Mouse (Mus musculus): ENCODE results near the gene Gzf1. TPM values are rescaled to one million over a fixed set of nuclear protein-coding genes. Genes with fewer than 3 reads are reported as not detected.
A peak's percentile ranks its signal among the peaks of the same experiment; 100 is the strongest.

Gene Gzf1
- total RNA-seq (2022) = 10 to 100 TPM; 26.8 to 30.6 (median 29.2) TPM

DNA sequence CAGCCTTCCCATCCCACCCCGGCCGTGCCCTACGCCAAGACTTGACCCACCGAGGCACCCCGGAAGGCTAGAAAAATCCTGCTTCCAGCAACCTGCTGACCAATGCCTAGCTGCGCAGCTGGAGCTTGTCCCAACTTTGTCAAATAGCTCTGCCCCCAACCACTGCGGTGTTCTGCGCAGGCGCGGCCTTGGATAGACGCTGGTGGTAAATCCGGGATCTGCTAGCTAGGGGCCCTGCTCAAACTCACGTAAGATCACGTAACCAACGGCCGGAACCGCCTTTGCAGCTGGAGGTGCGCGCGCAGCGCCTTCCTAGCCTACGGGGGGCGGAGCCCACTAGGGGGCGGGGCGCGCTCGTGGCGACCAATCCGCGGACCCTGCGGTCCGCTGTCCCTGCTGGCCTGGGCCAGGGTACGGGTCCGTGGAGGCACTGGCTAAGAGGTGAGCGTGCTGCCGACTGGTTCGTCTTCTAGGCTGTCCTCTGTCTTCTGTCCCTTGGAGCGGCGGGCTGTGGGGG lies at the start of gene Gzf1:
Gene Gzf1, plus strand, starts transcription at position 249 of the 517 bp plus-strand sequence.
- peak; percentile 97 to 99 for DNase-seq (ENCODE audit: low spot score in 2 of 2)

DNA sequence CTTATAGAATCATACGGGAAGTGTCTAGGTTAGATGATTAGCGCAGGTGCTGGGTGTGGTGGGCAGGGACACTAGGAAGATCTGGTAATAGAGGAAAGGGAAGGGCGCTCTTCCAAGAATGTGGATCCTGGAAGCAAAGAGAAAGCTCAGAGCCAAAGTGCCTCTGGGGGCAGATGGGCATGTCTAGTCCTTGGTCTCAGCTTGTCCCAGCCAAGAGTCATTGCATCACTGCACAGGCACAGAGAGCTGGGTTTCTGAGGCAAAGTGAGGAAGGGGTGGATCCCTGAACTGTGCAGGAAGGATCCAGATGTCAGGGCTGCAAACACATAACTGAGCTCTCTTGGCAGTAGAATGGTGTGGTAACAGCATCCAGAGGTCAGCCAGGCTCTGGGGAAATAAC lies 49.2 kb upstream of the Gzf1 start:
- no peak for DNase-seq (ENCODE audit: low spot score in 2 of 2)

DNA sequence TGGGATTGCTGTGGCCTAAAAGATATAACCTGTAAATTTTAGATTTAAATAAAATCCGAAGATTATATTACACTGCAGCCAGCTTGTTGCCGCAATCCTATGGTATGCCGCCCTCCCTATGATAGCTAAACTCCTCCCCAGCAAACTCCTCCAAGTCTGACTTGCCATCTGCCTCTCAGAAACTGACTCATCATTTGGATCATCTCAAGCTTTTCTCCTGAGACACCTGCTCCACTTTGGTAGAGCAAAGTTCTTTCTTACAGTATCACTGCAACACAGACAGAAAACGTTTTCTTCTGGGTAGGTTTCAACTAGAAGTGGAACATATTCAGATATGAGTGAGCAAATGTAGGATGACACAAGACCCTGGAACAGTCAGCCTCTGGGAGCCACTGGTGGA lies 46.4 kb upstream of the Gzf1 start:
- peak in 1 of 2 experiments; percentile 65 for DNase-seq (ENCODE audit: low spot score in 2 of 2)

DNA sequence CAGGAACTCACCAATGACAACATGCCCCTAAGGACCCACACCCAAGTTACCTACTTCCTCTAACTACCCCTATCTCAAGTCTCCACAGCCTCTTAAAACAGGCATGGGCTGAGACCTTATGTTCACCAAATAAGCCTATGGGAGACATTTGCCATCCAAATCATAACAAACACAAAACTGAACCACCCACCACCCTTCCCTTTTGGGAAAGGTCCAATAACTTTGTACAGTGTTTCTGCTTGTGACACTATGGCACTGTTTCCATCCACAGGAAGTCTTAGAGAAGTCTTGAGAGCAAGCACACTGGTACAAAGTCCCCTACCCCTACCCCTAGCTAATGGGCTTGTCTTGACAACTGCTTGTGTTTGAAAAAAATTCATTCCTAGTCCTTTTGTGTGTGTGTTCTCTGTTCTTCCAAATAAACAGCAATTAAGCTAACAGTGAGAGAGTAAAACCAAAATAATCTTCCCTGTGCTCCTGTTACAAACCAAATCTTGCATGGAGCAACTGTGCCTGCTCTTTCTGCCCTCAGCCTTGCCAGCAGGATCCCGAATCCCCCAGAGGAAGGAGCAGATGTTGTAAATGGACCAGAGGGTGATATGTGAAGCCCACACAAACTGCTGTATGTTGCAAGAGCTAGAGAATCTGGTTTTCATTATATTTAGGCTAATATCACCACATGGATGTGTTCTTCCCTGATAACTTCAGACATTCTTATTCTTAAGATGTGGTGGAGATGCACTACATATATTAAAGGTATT lies 38.0 kb upstream of the Gzf1 start:
- no peak for DNase-seq (ENCODE audit: low spot score in 2 of 2)

DNA sequence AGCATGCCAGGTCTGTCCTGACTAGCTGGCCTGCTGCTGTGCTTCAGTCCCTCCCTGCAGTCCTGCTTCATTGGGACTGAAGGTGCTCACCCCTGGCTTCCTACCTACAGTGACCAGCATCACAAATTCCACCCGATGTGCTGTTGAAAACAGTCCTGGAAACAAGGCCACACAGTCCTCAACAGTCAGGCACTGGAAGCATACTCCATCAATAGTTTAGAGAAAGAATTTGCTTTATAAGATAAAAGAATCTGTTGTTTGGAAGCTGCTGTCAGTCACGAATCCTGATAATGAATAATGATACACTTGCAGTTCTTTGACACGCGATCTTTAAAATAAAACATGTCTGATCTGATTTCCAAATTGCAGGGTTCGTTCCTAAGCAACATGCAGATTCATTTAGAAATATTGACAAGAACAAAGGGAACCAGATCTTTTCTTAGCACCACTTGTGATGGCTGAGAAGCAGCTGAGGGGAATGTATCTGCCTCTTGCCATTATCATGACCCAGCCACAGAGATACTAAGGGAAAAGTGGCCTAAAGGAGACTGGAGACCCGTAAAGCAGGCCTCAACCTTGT lies 36.3 kb upstream of the Gzf1 start:
- DNase-seq (ENCODE audit: low spot score in 2 of 2) = no peak

DNA sequence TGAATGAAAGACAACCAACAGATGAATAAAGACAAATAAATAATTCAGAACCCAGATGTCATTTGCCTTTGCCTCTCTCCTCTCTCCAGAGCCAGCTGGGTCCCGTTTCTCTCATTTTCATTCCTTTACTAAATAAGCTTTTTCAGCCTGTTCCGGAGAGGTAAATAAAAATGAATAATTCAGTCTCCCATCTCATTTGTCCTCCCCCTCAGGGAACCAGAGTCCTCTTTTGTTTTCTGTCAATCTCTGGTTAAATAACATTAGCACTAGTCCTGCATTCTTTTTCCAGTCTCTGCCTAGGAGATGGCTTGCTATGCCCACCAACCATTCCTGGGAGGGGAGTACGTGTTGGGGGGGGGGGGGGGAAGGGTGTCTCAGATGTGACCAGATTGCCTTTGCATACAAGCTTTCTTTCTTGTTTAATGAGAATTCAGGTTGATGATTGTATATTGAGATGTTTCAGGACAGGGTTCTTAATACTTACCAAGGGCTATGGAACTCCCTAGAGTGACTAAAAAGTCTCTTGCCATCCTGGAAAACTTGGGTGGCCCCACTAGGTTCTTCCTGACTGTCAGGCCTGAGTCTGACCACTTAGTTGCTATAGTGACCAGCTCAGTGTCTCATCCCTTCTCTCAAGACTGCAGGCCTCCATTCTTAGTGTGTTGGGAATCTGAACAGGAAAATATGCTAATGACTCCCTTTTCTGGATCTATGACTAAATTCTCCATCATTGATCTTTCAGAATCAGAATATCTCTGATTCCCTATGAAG lies 30.1 kb upstream of the Gzf1 start:
- no peak for DNase-seq (ENCODE audit: low spot score in 2 of 2)

DNA sequence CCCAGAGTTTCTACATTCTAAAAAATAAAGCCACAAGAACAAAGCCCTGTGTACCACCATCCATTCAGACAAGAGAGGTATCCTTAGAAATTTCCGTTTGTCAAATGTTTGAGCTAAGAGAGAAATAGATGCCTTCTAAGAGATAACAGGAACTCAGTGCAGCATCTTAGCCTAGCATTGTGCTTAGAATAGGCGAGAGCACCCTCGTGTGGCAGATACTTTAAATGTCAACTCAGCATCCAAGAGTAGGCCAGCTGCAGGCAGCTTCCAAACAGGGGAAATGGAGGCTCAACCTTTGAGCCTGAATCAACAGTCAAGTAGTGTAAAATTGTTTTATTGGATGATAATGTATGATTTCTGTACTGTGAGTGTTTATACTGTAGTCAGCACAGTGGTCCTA lies 25.9 kb upstream of the Gzf1 start:
- peak; percentile 24 to 43 for DNase-seq (ENCODE audit: low spot score in 2 of 2)

DNA sequence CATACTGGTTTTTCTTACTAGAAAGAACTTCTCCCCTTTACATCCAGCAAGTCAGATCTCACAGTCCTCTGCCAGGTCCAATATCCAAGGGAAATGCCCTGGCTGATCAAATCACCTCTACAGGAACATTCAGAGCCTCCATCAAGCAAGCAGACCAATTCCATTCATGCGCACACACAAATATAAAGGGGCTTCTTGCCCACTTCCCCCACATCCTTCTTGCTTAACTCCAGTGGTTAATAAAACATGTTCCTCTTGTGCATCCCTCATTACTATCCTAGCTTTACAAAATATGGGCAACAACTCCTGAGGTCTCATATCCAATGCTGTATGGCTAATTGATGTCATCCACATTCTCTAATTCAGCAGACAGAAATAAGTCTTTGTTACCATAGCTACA lies 17.4 kb upstream of the Gzf1 start:
- no peak for DNase-seq (ENCODE audit: low spot score in 2 of 2)

DNA sequence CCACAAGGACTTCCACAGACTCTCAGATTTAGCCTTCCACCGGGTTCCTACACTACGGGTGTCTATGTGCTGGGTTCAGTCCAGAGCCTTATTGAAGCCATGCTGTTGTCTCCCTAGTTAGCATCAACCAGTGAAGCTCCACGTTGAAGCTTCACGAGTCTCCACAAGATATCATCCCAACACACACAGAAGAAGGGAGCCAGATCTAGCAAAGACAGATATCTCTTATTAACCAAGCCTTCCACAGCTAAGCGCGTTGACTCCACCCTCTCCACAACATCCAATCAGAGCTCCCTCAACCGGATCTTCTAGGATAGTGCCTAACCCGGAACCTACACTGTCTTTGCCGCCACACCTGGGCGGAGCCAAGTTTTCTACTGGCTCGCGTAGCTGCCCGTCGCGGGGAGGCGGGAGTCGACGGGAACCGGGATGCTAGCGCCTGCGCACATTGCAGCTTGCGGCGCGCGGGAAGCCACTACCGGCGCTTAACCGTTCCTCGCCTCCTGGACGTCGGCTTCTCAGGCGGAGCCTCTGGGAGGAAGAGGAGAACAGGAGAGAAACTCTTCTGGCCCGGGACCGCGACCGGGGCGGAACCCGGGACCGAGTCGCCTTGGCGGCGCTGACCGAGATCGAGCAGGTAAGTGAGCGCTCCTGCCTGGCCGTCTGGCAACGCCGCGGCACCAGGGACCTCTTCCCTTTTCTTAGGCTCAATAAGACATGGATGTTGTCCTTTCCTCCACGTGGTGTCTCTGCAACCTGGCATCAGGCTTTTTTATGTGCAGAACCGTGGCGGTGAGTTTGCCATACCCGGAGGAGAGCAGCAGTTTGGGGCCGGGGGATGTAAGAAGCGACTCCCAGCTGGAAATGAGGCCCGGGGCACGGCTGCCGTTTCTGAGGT lies 8.4 kb upstream of the Gzf1 start, which contains the start of gene Nxt1:
Gene Nxt1, plus strand, starts transcription at position 403 of the 898 bp plus-strand sequence.
- peak; percentile 97 to 100 for DNase-seq (ENCODE audit: low spot score in 2 of 2)

DNA sequence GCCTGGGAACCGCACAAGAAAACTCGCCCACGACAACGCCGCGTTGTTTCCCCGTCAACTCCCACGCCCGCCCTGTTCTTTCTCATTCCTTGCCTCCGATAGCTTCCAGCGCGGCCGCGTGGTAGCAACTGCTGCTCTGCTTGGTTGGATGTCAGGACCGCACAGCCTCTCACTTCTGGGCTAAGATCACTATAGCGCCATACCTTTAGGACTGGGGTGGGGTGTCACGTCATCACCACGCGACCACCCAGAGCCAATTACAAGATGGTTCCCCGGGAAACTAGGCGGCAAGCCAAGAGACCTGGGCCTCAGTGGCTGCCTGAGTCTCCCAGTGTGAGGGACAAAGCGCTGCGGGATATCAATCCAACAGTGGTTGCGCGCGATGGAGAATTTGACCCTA lies 3.0 kb upstream of the Gzf1 start:
- DNase-seq (ENCODE audit: low spot score in 2 of 2) = peak; percentile 63 to 79

DNA sequence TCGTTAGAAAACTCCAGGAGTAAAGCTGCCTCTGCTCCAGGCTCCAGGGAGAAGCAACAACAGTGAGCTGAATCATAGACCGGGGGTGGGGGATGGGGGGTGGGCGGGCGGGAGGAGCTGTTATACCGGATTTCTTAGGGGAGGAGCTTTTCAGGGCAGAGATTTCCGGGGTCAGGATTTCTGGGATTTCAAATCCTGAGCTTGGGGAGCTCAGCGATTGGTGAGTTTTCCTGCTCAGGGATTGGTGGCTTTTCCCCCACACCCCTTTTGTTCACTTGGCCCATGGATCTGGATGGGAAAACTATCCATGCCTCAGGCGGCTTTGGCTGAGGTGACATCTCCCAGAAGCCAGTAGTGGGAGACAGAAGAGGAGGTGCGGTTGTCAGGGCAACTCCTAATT lies 1.5 kb upstream of the Gzf1 start:
- DNase-seq (ENCODE audit: low spot score in 2 of 2) = peak in 1 of 2 experiments; percentile 55

DNA sequence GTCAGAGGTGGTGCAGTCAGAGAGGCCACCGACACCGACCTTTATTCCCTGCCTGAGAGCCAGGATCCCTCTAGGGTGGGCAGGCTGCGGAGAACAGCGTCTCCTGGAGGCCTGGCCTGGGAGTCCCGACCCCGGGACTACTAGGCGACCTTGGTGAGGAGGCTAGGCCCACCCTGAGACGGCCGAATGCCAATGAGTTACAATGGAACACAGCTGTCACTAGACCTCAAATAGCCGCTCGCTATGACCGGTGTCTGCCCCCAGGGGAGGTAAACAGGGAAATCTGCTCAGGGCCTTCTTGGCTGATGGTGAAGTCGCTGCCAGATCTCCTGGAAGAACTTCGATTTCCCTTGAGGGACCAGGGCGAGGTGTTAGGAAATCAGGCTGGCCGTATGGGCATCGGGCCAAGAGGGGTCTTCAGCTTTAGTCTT lies 653 bp downstream of the Gzf1 start:
- peak; percentile 32 to 60 for DNase-seq (ENCODE audit: low spot score in 2 of 2)

DNA sequence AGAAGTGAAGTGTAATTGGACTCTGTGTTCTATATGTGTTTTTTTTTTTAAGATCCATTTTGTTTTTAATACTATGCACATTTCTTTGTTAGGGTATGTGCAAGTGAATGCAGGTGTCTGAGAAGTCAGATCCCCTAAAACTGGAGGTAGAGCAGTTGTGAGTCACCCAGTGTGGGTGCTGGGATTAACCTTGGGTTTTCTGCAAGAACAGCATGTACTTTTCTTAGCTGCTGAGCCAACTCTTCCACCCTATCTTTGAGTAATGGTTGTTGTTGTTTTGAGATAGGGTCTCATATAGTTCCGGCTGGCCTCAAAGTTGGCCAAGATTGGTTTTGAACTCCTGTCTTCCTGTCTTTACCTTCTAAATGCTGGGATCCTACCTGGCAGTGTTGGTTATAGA lies 2.2 kb downstream of the Gzf1 start:
- DNase-seq (ENCODE audit: low spot score in 2 of 2) = no peak

DNA sequence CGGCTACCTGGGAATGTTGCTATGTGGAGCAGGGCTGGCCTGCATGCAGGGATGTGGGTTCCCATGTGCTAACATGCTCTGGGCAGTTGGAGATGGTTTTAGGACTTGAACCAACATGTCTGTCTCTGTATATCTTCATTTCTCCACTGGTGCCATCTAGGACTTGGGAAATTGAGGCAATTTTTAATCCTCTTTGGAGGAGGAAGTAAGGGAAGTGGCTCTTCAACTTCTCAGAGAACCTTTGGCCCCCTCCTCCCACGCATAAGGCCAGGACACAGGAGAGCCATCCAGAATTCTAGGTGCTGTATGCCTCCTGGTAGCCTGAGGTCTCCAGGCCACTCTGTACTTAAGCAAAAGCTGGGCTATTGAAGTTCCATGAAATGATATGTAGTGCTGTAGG lies 4.1 kb downstream of the Gzf1 start:
- DNase-seq (ENCODE audit: low spot score in 2 of 2) = no peak

DNA sequence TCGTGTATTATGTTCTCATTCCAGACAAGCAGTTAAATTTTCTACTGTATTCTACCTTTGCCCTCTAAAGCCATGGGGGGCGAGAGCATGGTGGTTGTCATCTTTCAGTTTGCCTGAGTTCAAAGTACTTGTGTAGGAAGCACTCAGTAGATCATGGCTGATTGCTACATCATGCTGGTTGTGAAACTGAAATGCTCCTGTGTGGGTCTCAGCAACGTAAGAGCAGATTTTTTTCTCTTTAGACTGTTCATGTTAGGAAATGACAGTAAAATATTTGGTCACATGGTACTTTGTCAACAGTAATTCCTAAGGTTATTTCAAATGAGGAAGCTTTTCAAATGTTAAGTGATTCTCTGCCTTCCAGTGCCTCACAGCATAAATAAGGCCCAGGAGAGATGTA lies 4.9 kb downstream of the Gzf1 start:
- no peak for DNase-seq (ENCODE audit: low spot score in 2 of 2)

DNA sequence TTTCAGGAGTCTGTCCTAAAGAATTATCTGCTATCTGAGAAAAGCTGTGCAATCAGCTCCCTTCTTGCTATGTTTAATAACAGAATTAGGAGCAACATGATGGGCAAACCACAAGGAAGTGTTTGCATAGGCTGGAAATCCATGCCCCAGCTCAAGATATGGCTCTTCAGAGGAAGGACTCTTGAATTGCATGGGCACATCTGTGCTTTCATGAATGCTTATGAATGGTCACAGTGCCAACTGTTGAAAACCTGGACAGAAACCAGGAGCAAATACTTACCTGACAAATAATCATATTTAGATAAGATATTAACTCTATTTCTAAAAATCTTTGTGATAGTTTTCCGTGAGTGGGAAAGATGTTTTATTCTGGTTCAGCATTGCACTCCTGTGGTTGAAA lies 6.0 kb downstream of the Gzf1 start:
- DNase-seq (ENCODE audit: low spot score in 2 of 2) = no peak

DNA sequence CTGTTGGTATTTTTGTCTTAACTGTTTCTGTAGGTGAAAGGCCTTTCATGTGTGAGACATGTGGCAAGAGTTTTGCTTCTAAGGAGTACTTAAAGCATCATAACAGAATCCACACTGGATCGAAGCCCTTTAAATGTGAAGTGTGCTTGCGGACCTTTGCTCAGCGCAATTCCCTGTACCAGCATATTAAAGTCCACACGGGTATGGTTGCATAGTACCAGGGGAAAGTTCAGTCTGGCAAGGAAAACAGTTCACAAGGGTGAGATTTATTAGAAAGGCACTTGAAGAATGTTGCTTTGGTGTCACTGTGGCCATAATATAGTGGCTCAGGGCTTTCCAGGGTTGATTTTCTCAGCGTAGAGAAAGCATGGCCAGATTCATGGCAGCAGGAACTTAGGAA lies 7.1 kb downstream of the Gzf1 start:
- no peak for DNase-seq (ENCODE audit: low spot score in 2 of 2)

DNA sequence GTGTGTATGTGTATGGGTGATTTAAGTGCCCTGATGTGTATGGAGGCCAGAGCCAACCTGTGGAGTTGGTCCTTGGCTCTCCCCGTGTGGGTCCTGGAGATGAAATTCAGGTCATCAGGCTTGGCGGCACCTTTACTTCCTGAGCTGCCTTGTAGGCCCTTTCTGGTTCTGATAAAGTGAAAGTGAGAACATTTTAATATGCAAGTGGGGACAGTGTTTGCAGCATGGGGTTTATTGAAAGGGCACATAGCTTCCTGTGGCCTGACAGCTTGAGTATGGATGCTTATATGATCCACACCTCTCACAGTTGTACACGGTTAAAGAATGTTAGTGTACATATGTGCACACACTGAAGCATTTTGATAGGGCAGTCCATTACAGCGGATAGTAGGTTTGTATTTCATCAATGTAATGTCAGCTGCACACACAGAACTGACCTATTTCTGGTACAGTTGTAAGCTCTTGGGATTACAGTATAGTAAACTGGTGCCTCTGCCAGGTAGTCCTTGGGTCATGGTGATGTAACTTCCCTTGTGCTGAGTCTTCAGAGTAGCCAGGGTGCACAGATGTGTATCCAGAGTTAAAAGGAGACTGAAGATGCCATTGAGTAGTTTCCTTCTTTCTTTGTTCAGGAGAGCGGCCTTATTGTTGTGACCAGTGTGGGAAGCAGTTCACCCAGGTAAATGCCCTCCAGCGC lies 8.8 kb downstream of the Gzf1 start:
- no peak for DNase-seq (ENCODE audit: low spot score in 2 of 2)

DNA sequence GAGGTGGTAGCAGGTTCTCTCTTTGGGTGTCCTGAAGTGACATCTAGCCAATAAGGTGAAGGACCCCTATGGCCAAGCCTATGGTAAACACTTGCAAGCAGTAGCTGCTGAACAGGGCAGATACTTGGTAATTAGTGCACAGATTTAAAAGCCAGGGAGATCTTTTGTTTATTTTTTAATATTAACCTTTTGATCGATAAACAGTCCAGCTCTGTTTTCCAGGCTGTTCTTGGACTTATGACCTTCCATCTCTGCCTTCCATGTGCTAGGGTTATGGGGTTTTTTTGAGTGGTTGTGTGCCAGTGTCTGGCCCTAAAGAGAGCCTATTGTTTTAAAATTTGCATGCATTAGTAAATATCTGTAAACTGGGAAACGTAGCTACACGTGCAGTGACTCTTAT lies 9.5 kb downstream of the Gzf1 start:
- DNase-seq (ENCODE audit: low spot score in 2 of 2) = no peak

DNA sequence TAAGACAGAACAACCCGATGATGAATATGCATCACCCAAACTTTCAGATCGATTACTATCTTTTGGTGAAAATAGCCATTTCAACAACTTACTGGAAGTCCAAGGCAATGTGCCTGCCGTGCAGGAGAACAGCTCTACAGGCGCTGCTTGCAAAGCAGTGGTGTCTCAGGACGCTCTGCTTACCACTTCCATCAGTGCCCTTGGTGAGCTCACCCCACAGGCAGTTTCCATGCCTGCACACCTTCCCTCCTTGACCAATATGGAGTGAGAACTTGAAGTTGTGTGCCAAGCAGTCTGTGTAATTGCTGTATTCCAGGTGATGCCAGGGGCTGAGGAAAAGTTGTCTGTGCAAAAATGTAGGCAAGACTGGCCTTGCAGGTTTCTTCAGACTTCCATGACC lies 10.0 kb downstream of the Gzf1 start:
- no peak for DNase-seq (ENCODE audit: low spot score in 2 of 2)

DNA sequence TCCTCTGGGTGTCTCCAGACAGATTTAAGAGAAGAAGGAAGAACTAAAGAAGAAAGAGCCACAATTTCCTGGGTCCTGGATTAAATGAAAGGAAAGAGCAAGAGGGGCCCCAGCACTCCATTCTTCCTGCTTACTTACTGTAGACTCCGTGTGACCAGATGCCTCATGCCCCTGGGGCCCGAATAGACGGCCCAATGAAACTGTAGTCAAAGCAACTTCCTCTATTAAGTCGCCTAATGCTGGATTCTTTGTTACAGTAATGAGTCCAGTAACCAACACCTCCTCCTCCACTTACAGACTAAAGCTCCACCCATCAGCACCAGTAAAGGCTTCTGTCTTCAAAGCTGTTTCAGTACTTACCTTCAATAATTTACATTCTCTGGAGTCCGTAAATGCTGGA lies 17.7 kb downstream of the Gzf1 start:
- DNase-seq (ENCODE audit: low spot score in 2 of 2) = no peak
